7 mouse cellular contexts compared by ENCODE assay signal in the genomic region with DNA sequence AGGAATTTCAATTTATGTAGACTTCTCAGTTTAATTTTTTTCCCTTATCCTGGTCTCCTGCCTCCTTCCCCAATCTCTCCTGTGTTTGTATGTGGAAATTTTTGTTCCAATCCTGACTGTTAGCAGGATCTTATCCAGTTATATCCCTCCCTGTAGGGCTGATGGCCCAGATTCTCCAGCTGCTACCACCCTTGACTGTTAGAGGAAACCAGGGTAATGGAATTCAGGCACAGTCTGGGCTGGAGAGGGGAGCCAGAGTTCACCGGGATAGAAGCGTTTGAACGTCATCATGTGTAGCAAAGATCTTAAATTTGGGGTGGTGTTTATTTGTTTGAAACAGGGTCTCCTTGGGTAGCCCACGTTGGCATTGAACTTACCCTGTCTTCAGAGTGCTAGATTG. TPM values are rescaled to one million over a fixed set of nuclear protein-coding genes. Genes with fewer than 3 reads are reported as not detected.
DNase-seq lines count a peak whose midpoint lies in the region; ATAC-seq and TF ChIP-seq lines count a peak whose summit lies in the region.

No protein-coding gene starts in this region.

- 72% methylated on average over 4 of the region's 4 CpGs for WGBS in kidney, embryonic 15.5 days
- 69% methylated on average over 4 of the region's 4 CpGs for WGBS in kidney, embryonic 16.5 days
- WGBS in liver, embryonic 15.5 days (ENCODE audit: insufficient replicate concordance): 58% methylated on average over 4 of the region's 4 CpGs

- H3K4me2 ChIP-seq in kidney, embryonic 15.5 days: no peak overlapping the region
- no peak overlapping the region for H3K4me2 ChIP-seq in kidney, embryonic 16.5 days (replicated peaks; ENCODE audit: low read depth, low read length)
- H3K4me2 ChIP-seq in liver, embryonic 15.5 days: 0 out of 2 replicates have a peak overlapping the region, but pooled peaks have one; percentile 16

- no peak for DNase-seq in G1E (ENCODE audit: low spot score)
- no peak for DNase-seq in ovary, adult 18-20 months (ENCODE audit: low spot score)

- no peak for TF ChIP-seq CTCF in G1E (IDR thresholded peaks at IDR 0.05; ENCODE audit: low read depth, low read length)

- no peaks in the 10 kb centered on the region for H3K9me3 ChIP-seq in kidney, embryonic 15.5 days (replicated peaks)
- no peaks in the 10 kb centered on the region for H3K9me3 ChIP-seq in kidney, embryonic 16.5 days (ENCODE audit: low read length)
- no peaks in the 10 kb centered on the region for H3K9me3 ChIP-seq in G1E (replicated peaks)
- no peaks in the 10 kb centered on the region for H3K9me3 ChIP-seq in liver, embryonic 15.5 days (replicated peaks)

- ATAC-seq in kidney, embryonic 15.5 days (replicated peaks; ENCODE audit: low FRiP score): no peak
- ATAC-seq in kidney, embryonic 16.5 days (ENCODE audit: low FRiP score, low TSS enrichment): no peak
- ATAC-seq in G1E (ENCODE audit: extremely low read depth, insufficient number of reproducible peaks, low FRiP score, poor library complexity, severe bottlenecking): no peak
- ATAC-seq in liver, embryonic 15.5 days (ENCODE audit: insufficient read depth): no peak
- no peak for ATAC-seq in CD4-positive, CD25-positive, alpha-beta regulatory T cell, adult 4 months

- H3K36me3 ChIP-seq in kidney, embryonic 15.5 days: peaks cover 47% of the 10 kb centered on the region
- H3K36me3 ChIP-seq in kidney, embryonic 16.5 days (ENCODE audit: insufficient read depth, low read length): peaks cover 35% of the 10 kb centered on the region
- H3K36me3 ChIP-seq in G1E (replicated peaks): peaks cover 75% of the 10 kb centered on the region
- H3K36me3 ChIP-seq in liver, embryonic 15.5 days (replicated peaks): peaks cover 41% of the 10 kb centered on the region

- H3K27me3 ChIP-seq in kidney, embryonic 15.5 days: no peaks in the 10 kb centered on the region
- H3K27me3 ChIP-seq in kidney, embryonic 16.5 days (ENCODE audit: insufficient read depth, low read length): no peaks in the 10 kb centered on the region
- no peaks in the 10 kb centered on the region for H3K27me3 ChIP-seq in G1E (ENCODE audit: insufficient read depth, low read length)
- no peaks in the 10 kb centered on the region for H3K27me3 ChIP-seq in liver, embryonic 15.5 days

- peak overlapping the region; percentile 69; the same call in 1 of the 2 replicates for H3K27ac ChIP-seq in kidney, embryonic 15.5 days
- no peak overlapping the region for H3K27ac ChIP-seq in kidney, embryonic 16.5 days (ENCODE audit: low read length)
- H3K27ac ChIP-seq in brown adipose tissue, adult 24 weeks (replicated peaks; ENCODE audit: low read depth, low read length): peak overlapping the region; percentile 46
- H3K27ac ChIP-seq in liver, embryonic 15.5 days (replicated peaks): no peak overlapping the region; the same call in 1 of the 2 replicates

- H3K9ac ChIP-seq in kidney, embryonic 15.5 days: no peak overlapping the region
- H3K9ac ChIP-seq in kidney, embryonic 16.5 days (replicated peaks; ENCODE audit: low read length): no peak overlapping the region
- H3K9ac ChIP-seq in liver, embryonic 15.5 days: no peak overlapping the region

- H3K4me3 ChIP-seq in kidney, embryonic 15.5 days (replicated peaks): no peak overlapping the region
- no peak overlapping the region for H3K4me3 ChIP-seq in kidney, embryonic 16.5 days (ENCODE audit: low read length)
- H3K4me3 ChIP-seq in G1E (ENCODE audit: low read depth, low read length): peak overlapping the region; percentile 21; the same call in 1 of the 2 replicates
- peak overlapping the region; percentile 1; the same call in 1 of the 2 replicates for H3K4me3 ChIP-seq in brown adipose tissue, adult 24 weeks (ENCODE audit: insufficient read depth, low read depth, low read length)
- no peak overlapping the region for H3K4me3 ChIP-seq in liver, embryonic 15.5 days (replicated peaks)

- peaks cover 47% of the 10 kb centered on the region for H3K4me1 ChIP-seq in kidney, embryonic 15.5 days
- peaks cover 44% of the 10 kb centered on the region for H3K4me1 ChIP-seq in kidney, embryonic 16.5 days (ENCODE audit: insufficient read depth, low read length)
- peaks cover 63% of the 10 kb centered on the region for H3K4me1 ChIP-seq in G1E (ENCODE audit: insufficient read depth, low read depth, low read length)
- H3K4me1 ChIP-seq in brown adipose tissue, adult 24 weeks (ENCODE audit: control insufficient read depth, insufficient read depth, insufficient read length, low read length): peaks cover 24% of the 10 kb centered on the region
- H3K4me1 ChIP-seq in liver, embryonic 15.5 days (replicated peaks): peaks cover 64% of the 10 kb centered on the region

RNA-seq across cellular contexts. Expression of gene Tpm3, which starts 12.3 kb away (rescaled TPM):
- 547 and 591 TPM in 2 replicates for polyA plus RNA-seq in kidney, embryonic 15.5 days (2015; fragmentation: Nextera tagmentation; extraction: Ambion mirVana)
- 543 and 583 TPM in 2 replicates for polyA plus RNA-seq in kidney, embryonic 16.5 days (2015; fragmentation: Nextera tagmentation; extraction: Ambion mirVana)
- total RNA-seq in G1E (2014; fragmentation: Nextera tagmentation) (161 and 215 TPM in 2 replicates), G1E (2017) (342 and 425 TPM in 2 replicates)
- 280 and 287 TPM in 2 replicates for polyA plus RNA-seq in G1E (2012)
- polyA plus RNA-seq in brown adipose tissue, adult 24 weeks (2012; ENCODE audit: insufficient read depth, insufficient read length, missing spikeins): 96.4 and 103 TPM in 2 replicates
- 185 and 190 TPM in 2 replicates for polyA plus RNA-seq in liver, embryonic 15.5 days (2015; fragmentation: Nextera tagmentation; extraction: Ambion mirVana)
- 1,000 to 10,000 TPM in 1 of 2 experiments, 100 to 1,000 TPM in 1; 868 to 1,085 TPM for polyA plus RNA-seq in CD4-positive, CD25-positive, alpha-beta regulatory T cell, adult 4 months (2017; shearing (Covaris generic))

RNA-seq across cellular contexts. Expression of gene Nup210l, which starts 19.1 kb away (rescaled TPM):
- 0.40 and 0.45 TPM in 2 replicates for polyA plus RNA-seq in kidney, embryonic 15.5 days (2015; fragmentation: Nextera tagmentation; extraction: Ambion mirVana)
- 0.36 and 0.60 TPM in 2 replicates for polyA plus RNA-seq in kidney, embryonic 16.5 days (2015; fragmentation: Nextera tagmentation; extraction: Ambion mirVana)
- total RNA-seq in G1E (2014; fragmentation: Nextera tagmentation): 0.15 and 0.29 TPM in 2 replicates
- total RNA-seq in G1E (2017): 0.12 and 0.22 TPM in 2 replicates
- not detected in 2 replicates for polyA plus RNA-seq in G1E (2012)
- polyA plus RNA-seq in brown adipose tissue, adult 24 weeks (2012; ENCODE audit: insufficient read depth, insufficient read length, missing spikeins): 0.20 TPM in 1 of 2 replicates, not detected in the other
- polyA plus RNA-seq in liver, embryonic 15.5 days (2015; fragmentation: Nextera tagmentation; extraction: Ambion mirVana): 0.05 and 0.08 TPM in 2 replicates
- polyA plus RNA-seq in CD4-positive, CD25-positive, alpha-beta regulatory T cell, adult 4 months (2017; shearing (Covaris generic)): under 1 TPM; 0.27 to 0.58 TPM

RNA-seq across cellular contexts. Expression of gene Ubap2l, which starts 32.4 kb away (rescaled TPM):
- polyA plus RNA-seq in kidney, embryonic 15.5 days (2015; fragmentation: Nextera tagmentation; extraction: Ambion mirVana): 197 and 201 TPM in 2 replicates
- 152 and 198 TPM in 2 replicates for polyA plus RNA-seq in kidney, embryonic 16.5 days (2015; fragmentation: Nextera tagmentation; extraction: Ambion mirVana)
- total RNA-seq in G1E (2014; fragmentation: Nextera tagmentation) (353 and 407 TPM in 2 replicates), G1E (2017) (150 and 193 TPM in 2 replicates)
- 145 and 160 TPM in 2 replicates for polyA plus RNA-seq in G1E (2012)
- polyA plus RNA-seq in brown adipose tissue, adult 24 weeks (2012; ENCODE audit: insufficient read depth, insufficient read length, missing spikeins): 43.1 and 61.4 TPM in 2 replicates
- polyA plus RNA-seq in liver, embryonic 15.5 days (2015; fragmentation: Nextera tagmentation; extraction: Ambion mirVana): 54.0 and 61.5 TPM in 2 replicates
- polyA plus RNA-seq in CD4-positive, CD25-positive, alpha-beta regulatory T cell, adult 4 months (2017; shearing (Covaris generic)): 100 to 1,000 TPM; 226 to 315 TPM

RNA-seq across cellular contexts. Expression of gene 4933434E20Rik, which starts 33.4 kb away (rescaled TPM):
- polyA plus RNA-seq in kidney, embryonic 15.5 days (2015; fragmentation: Nextera tagmentation; extraction: Ambion mirVana): 171 and 172 TPM in 2 replicates
- polyA plus RNA-seq in kidney, embryonic 16.5 days (2015; fragmentation: Nextera tagmentation; extraction: Ambion mirVana): 184 and 187 TPM in 2 replicates
- 77.6 and 84.3 TPM in 2 replicates for total RNA-seq in G1E (2014; fragmentation: Nextera tagmentation)
- total RNA-seq in G1E (2017): 83.1 and 96.2 TPM in 2 replicates
- 6.8 and 22.4 TPM in 2 replicates for polyA plus RNA-seq in G1E (2012)
- polyA plus RNA-seq in brown adipose tissue, adult 24 weeks (2012; ENCODE audit: insufficient read depth, insufficient read length, missing spikeins): 62.5 and 63.0 TPM in 2 replicates
- polyA plus RNA-seq in liver, embryonic 15.5 days (2015; fragmentation: Nextera tagmentation; extraction: Ambion mirVana): 71.4 and 75.6 TPM in 2 replicates
- polyA plus RNA-seq in CD4-positive, CD25-positive, alpha-beta regulatory T cell, adult 4 months (2017; shearing (Covaris generic)): 100 to 1,000 TPM; 371 to 424 TPM

Comparison
In these comparisons a context has a peak if more than half of its experiments do, and no peak if none do; other contexts are left out.
1. H3K27ac ChIP-seq: peak in kidney, embryonic 15.5 days (single experiment) and brown adipose tissue, adult 24 weeks (single experiment); none in kidney, embryonic 16.5 days (single experiment) and liver, embryonic 15.5 days (single experiment).
2. H3K4me3 ChIP-seq: peak in G1E (single experiment) and brown adipose tissue, adult 24 weeks (single experiment); none in kidney, embryonic 15.5 days (single experiment), kidney, embryonic 16.5 days (single experiment) and liver, embryonic 15.5 days (single experiment).